Mouse (Mus musculus): ENCODE measurements around the gene Mbnl2.

DNA sequence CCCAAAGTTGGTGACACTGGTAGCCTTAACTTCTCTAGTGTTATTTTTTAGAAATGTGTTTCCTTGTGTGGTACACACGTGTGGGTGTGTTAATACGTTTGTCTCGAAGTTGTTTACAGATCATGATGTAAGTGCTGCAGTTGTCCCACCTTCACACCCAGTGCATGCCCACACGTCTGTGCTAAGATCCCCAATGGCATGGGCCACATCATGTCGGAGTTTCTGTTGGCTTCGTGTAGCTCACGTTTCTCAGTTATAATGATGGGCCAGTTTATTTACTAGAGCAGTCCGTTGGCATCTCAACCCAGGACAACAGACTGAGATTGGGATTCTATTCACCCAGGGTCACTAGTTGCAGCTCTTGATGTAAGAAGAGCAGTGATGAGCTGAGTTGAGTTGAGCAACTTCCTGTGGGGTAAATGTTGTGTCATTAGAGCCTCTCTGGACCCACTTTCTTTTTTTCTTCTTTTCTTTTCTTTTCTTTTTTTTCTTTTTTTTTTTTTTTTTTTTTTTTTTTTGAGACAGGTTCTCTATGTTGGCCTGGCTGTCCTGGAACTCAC is 205.0 kb downstream of the Mbnl2 start:
- no peak for TF ChIP-seq CTCF (IDR thresholded peaks at IDR 0.05; ENCODE audit: low read depth, low read length)
- TF ChIP-seq POLR2A (IDR thresholded peaks at IDR 0.05; ENCODE audit: borderline replicate concordance, low read depth, low read length) = no peak
